Mouse (Mus musculus) olfactory bulb, adult 2 months (tissue): ENCODE results near the gene Cyp11a1.

ENCODE experiments used
- CTCF ChIP-seq: fragments of 200-500 bp; IDR thresholded peaks from 2 replicates; pipeline ENCODE4 v1.5.1; 2012; ENCODE audit warnings: low read depth, mild to moderate bottlenecking, low read length, moderate library complexity; ENCODE audit not compliant: insufficient read depth
- POLR2A ChIP-seq: fragments of 200-500 bp; IDR thresholded peaks from 2 replicates; pipeline ENCODE4 v1.6.1; 2012; ENCODE audit warnings: mild to moderate bottlenecking, low read depth, low read length, moderate library complexity; ENCODE audit not compliant: insufficient read depth

DNA sequence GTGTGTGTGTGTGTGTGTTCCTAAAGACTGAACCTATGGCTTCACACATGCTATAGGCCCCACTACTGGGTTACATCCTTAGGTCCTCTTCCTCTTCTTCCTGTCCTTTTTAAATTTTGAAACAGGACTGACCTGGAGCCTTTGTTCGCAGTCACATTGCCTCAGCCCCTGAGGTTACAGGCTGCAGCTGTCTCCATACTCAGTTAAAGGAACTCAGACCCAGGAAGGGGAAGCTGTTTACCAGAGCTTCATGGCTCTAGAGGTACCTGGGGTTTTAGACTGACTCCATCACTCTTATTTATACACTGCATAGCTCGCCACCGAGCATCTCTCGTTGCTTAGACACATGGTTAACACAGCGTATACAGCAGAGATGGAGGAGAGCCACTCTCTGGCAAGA is 34.8 kb upstream of the Cyp11a1 start:
- TF ChIP-seq POLR2A (no peak), CTCF (no peak)
